Mouse (Mus musculus) heart, postnatal 14 days (tissue): ENCODE measurements around the gene Kcnk4. TPM values are rescaled to one million over a fixed set of nuclear protein-coding genes. Genes with fewer than 3 reads are reported as not detected.
"Not testable (repeated sequence)": the region's sequence is repeated elsewhere in the genome, so short reads cannot be mapped to it uniquely, and the experiment has no call there.

Experiments
- DNase-seq, 2 experiments: peaks; one replicate each; pipeline ENCODE4 v3.0.0; 2021 to 2022
- intact Hi-C: fragments of 180-260 bp; cut with DNase I; formaldehyde crosslinking; loops from one replicate; pipeline ENCODE4 v1.15.1; 2025
- microRNA-seq, 2 experiments: library from miRNA; unstranded; fragments of <30 nt; microRNA quantifications; one replicate each; pipeline ENCODE4 v1.2.0; 2021 to 2022
- total RNA-seq, 2 experiments: library from RNA; stranded (reverse); gene quantifications; 2 replicates each; pipeline ENCODE4 v1.2.3; 2021

The Kcnk4 gene
- total RNA-seq, 2 experiments from 2014 or later = 0.26 TPM; not detected in 1

- intact Hi-C loops = no loop called here
- DNase-seq = no peak
Measured at GRCm38 (mm10) chr19:6905498-6906159, 28.7 kb downstream of the Kcnk4 start.

- intact Hi-C loops = no loop called here
- DNase-seq = no peak
Measured at GRCm38 (mm10) chr19:6904846-6905245, 29.5 kb downstream of the Kcnk4 start.

GRCm38 (mm10) chr19:6903031-6903430, 31.3 kb downstream of the Kcnk4 start:
- DNase-seq = no peak
- intact Hi-C loops = no loop called here

GRCm38 (mm10) chr19:6899641-6900040, 34.7 kb downstream of the Kcnk4 start:
- DNase-seq = no peak
- intact Hi-C loops = no loop called here

GRCm38 (mm10) chr19:6895608-6896305, 38.6 kb downstream of the Kcnk4 start:
- intact Hi-C loops, DNase-seq: not testable (repeated sequence)

GRCm38 (mm10) chr19:6893731-6894451, 40.4 kb downstream of the Kcnk4 start:
- no peak for DNase-seq
- intact Hi-C loops = no loop called here

GRCm38 (mm10) chr19:6892512-6892911, 41.8 kb downstream of the Kcnk4 start:
- intact Hi-C loops = no loop called here
- DNase-seq = no peak

- intact Hi-C loops = no loop called here
- no peak for DNase-seq
Measured at GRCm38 (mm10) chr19:6877965-6878364, 56.4 kb downstream of the Kcnk4 start.

- intact Hi-C loops = no loop called here
- DNase-seq = no peak
Measured at GRCm38 (mm10) chr19:6876799-6877198, 57.5 kb downstream of the Kcnk4 start.

- intact Hi-C loops = no loop called here
- no peak for DNase-seq
Measured at GRCm38 (mm10) chr19:6875834-6876233, 58.5 kb downstream of the Kcnk4 start.

- intact Hi-C loops = loop anchor here (5.0 kb wide), 1 partner anchor 148 kb away; no protein-coding TSS in a partner anchor
- DNase-seq = no peak
Measured at GRCm38 (mm10) chr19:6874257-6874656, 60.1 kb downstream of the Kcnk4 start.

Small RNAs within 50 kb of the gene (microRNA-seq; reads per million reads assigned to microRNA genes)
- gene Mir6990 = 7.4 to 9.1 reads per million in 2 experiments

Other genes starting within 250 kb of the Kcnk4 start
- gene Rps6ka4, start 93.9 kb downstream of the Kcnk4 start, total RNA-seq = 10 to 100 TPM; 14.8 to 18.2 TPM
- gene Ccdc88b, start 76.3 kb downstream of the Kcnk4 start, total RNA-seq = 1 to 10 TPM; 1.0 to 1.7 TPM
- 10 to 100 TPM; 26.7 to 30.6 TPM for gene Trmt112, start 24.8 kb downstream of the Kcnk4 start, total RNA-seq
- 100 to 1,000 TPM; 595 to 603 TPM for gene Prdx5, start 24.4 kb downstream of the Kcnk4 start, total RNA-seq
- 100 to 1,000 TPM; 128 to 136 TPM for gene Esrra, start 12.7 kb downstream of the Kcnk4 start, total RNA-seq
- gene Catsperz, start 9.1 kb downstream of the Kcnk4 start, total RNA-seq = not detected
- gene Bad, start 7.3 kb upstream of the Kcnk4 start, total RNA-seq = 10 to 100 TPM; 28.6 to 29.9 TPM
- gene Gpr137, start 8.0 kb upstream of the Kcnk4 start, total RNA-seq = 10 to 100 TPM; 34.1 to 40.0 TPM
- gene Ppp1r14b, start 40.5 kb upstream of the Kcnk4 start, total RNA-seq = 100 to 1,000 TPM in 1 of 2 experiments, 10 to 100 TPM in 1; 89.8 to 120 TPM
- 10 to 100 TPM; 16.2 to 16.8 TPM for gene Plcb3, start 42.0 kb upstream of the Kcnk4 start, total RNA-seq
- gene Fkbp2, start 46.0 kb upstream of the Kcnk4 start, total RNA-seq = 10 to 100 TPM; 13.6 to 14.2 TPM
- gene Vegfb, start 53.1 kb upstream of the Kcnk4 start, total RNA-seq = 100 to 1,000 TPM; 307 to 309 TPM
- gene Dnajc4, start 58.1 kb upstream of the Kcnk4 start, total RNA-seq = 10 to 100 TPM; 54.8 to 62.7 TPM
- 10 to 100 TPM; 24.8 to 26.1 TPM for gene Nudt22, start 61.6 kb upstream of the Kcnk4 start, total RNA-seq
- 10 to 100 TPM; 18.7 to 20.1 TPM for gene Trpt1, start 61.6 kb upstream of the Kcnk4 start, total RNA-seq
- 10 to 100 TPM in 1 of 2 experiments, 1 to 10 TPM in 1; 6.1 to 10.7 TPM for gene Fermt3, start 85.0 kb upstream of the Kcnk4 start, total RNA-seq
- 100 to 1,000 TPM in 1 of 2 experiments, 10 to 100 TPM in 1; 84.1 to 107 TPM for gene Stip1, start 105.5 kb upstream of the Kcnk4 start, total RNA-seq
- 100 to 1,000 TPM; 181 to 186 TPM for gene Macrod1, start 122.3 kb upstream of the Kcnk4 start, total RNA-seq
- gene Flrt1, start 171.2 kb upstream of the Kcnk4 start, total RNA-seq = 1 to 10 TPM in 1 of 2 experiments, under 1 TPM in 1; 0.98 to 1.0 TPM